Mouse (Mus musculus) G1E-ER4 (cell line): ENCODE results near the gene Nfatc2ip. TPM values are rescaled to one million over a fixed set of nuclear protein-coding genes. Genes with fewer than 3 reads are reported as not detected.

Experiments used
- GATA1 ChIP-seq: IDR thresholded peaks from one replicate; pipeline ENCODE4 v1.8.0; 2012; ENCODE audit warnings: low read length, inconsistent platforms
- polyA plus RNA-seq: library from polyadenylated mRNA; stranded (reverse); fragments of >175 nt; gene quantifications from 2 replicates; pipeline ENCODE4 v1.2.3, GENCODE M21; 2012

Nfatc2ip gene
- polyA plus RNA-seq, 1 experiment: 5.9 TPM

DNA sequence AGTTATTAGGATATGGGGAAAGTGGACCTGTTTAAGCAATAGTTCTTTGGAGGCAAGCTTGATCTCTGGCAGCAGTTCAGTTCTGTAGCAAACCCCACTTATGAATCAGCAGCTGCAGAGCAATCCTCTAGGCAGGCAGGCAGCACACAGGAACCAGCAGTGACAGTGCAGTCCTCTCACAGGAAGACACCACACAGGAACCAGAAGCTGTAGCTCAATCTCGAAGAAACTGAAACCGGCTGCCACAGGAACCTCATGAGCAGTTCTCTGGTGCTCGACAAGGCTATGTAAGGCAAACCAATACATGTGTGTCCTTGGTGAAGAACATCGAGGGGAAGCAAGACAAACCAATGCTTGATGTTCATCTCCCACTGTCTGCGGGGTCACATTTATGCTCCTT, 25.2 kb upstream of the Nfatc2ip start:
- no peak for TF ChIP-seq GATA1

DNA sequence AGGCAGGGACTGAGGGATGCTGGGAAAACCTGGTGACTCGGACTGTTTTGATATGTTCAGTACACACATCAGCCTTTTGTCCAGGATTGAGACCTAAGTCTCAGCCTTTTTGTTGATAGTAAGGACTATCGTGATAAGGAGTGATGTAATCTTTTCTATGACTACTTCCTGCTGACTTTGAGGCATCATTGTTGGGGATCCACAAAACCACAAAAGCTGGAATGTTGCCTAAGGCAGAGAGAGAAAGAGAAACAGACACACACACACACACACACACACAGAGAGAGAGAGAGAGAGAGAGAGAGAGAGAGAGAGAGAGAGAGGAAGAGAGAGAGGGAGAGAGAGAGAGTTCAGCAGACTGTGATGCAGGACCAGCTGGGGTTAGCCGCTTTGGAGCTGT, 22.0 kb upstream of the Nfatc2ip start:
- no peak for TF ChIP-seq GATA1

DNA sequence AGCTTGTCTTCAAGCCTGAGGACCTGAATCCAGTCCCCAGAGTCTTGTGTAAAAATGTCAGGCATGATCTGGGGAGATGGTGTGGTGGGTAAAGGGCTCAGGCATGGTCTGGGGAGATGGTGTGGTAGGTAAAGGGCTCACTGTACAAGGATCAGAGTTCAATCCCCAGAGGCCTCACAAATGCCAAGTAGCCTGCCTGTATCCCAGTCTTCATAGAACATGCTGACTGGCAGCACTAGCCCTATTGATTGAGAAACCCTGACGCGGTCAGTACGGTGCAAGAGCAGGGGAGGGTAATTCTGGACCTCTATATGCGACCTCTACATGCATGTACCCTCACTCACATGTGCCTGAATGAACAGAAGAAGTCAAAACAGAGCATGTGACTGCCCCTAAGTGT, 21.1 kb upstream of the Nfatc2ip start:
- TF ChIP-seq GATA1: no peak

DNA sequence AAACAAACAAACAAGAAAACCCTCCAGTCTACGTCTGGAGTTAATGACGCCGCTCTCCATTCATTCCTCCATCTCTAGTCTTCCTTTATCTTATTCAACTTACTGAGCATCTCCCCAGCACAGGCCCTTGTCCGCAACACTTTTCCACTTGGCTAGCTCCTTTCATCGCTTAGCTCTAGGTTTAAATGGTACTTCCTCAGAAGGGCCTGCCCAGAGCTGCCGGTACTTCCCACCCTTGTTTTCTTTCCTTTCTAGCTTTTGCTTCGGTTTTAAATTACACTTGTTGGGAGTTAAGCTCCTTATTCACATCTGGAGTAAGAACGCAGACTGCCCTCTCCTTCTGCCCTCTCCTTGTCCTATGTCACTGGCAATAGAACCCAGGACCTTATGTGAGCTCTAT, 20.5 kb upstream of the Nfatc2ip start:
- no peak for TF ChIP-seq GATA1

DNA sequence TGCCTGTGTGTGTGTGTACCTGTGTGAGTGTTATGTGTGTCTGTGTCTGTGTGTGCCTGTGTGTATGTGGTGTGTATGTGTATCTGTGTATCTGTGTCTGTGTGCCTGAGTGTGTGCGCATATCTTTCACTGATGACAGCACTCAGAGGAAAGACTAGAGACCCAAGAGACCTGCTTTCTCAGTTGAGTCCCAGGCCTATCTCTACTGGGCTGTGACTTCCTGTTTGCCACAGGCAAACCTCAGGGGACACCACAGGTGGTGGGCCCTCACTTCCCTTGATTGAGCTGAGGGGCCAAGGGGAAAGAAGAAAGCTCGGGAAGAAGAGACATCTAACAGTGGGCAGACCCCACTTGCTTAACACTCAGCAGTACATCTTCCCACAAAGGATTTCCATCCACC, 20.1 kb upstream of the Nfatc2ip start:
- TF ChIP-seq GATA1: no peak

DNA sequence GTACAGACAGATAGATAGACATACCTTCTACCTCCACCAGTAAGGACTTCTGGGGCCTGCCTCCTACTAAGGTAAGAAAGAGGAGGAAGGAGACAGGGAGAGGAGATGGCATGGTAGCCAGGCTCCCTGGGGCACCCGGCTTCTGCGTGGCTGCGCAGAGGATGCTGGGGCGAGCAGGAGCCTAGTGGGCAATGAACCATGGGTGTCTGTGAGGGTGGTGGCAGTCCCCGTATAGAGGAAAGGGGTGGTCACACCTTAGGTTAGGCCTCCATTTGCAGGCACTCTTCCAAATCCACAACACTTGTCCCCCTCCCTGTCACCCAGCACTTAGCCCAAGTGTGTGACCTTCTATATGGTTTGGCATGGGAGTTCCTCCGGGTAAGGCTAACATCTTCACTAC, 18.2 kb upstream of the Nfatc2ip start, which contains the start of gene Cd19:
Gene Cd19 (minus strand): TSS at position 165 of the 400 bp plus-strand sequence.
- no peak for TF ChIP-seq GATA1

DNA sequence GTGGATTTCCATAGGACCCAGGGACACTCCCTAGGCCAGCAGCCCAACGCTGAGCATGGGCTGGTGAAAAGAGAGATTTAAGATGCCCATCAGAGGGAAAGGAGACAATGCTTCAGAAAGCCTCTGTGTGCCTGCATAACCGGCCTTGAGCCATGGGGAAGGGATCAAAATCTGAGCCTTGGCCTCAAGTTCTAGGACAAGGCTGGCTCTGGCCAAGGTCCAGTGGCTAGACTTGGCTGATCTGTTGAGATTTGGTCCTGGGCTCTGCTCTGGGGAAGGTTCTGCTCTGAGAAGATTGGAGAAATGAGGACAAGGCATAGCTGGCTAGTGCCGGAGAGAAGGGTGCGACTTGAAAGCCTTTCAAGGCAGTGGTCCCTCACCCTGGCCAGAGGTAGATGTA, 14.5 kb upstream of the Nfatc2ip start:
- no peak for TF ChIP-seq GATA1

DNA sequence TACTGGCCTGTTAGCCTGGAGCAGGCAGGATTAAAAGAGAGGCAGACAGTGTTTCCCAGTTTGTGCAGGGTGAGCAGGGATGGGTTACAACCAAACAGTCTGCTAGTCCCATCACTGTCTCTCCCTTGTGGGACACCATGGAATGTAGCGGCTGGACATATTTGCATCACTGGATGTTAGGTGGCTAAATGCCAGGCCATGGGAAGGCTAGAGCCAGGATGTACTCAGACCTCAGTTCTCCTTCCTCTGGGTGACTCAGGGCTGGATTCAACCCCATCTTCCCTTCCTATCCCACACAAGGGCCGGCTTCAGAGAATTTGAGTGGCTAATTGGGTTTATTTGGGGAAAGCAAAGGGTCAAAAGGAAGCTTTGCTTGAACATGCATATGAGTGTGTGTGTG, 12.1 kb upstream of the Nfatc2ip start:
- TF ChIP-seq GATA1: no peak

DNA sequence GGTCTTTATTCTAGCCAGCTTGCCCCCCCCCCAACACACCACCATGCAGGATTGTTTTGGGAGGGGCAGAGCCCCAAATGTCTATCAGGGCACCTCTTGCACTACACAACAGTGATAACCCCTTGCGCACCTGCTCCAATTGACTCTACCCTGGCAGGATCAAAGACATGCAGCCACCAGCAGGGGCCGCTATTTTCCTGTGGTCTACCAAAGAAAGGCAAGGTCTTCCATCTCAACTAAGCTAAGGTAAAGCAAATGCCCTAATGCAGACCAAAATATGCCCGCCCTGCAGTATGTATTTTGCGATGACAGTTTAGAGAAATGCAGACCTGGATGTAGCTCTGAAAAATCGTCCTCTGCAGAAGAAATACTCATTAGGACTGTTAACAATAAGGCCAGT, 3.0 kb upstream of the Nfatc2ip start:
- no peak for TF ChIP-seq GATA1

DNA sequence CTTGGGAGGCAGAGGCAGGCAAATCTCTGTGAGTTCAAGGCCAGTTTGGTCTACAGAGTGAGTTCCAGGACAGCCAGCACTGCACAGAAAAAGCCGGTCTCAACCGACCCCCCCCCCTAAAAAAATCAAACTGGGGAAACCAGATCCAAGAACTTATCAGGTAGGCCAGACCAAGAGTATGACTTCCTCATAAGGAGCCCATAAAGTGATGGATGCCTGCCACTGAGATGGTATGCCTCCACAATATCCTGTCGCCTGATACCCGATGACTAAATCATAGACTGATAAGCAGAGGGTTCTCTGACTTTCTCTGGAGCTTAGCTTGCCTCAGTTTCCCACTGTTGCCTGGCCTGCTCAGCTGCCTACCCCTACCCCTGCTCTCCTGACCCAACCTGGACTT, 1.3 kb upstream of the Nfatc2ip start:
- no peak for TF ChIP-seq GATA1

DNA sequence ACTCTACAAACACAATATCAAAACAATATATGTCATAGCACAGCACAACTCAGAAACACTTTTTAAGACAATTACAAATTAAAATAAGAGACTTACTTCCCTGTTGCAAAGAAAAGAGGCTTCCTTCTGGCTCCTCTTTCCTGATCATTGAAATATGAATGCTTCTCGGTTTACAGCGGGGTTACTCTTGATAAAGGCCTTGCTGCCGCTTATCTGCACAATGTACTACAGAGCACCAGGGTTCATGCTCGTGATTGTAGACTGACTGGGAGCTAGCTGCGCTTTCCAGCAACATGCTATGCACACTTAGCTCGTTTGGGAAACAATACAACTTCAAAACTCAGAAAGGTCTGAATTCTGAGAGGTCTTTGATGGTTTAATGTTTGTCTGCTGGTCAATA, 684 bp upstream of the Nfatc2ip start:
- no peak for TF ChIP-seq GATA1

DNA sequence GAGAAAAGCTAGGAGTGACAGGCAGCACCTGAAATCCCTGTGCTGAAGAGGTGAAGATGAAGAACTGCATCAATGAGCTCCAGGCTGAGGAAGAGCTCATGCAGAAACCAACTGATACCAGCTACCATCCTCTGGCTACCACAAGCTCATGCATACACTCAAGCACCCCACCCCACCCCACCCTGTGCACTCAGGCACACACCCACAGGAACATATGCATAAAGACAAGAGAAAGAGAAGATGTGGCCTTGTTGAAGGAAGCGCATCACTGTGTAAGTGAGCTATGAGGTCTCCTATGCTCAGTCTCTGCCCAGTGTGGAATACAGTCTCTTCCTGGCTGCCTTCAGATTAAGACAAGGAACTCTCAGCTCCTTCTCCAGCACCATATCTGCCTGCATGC, 8.4 kb downstream of the Nfatc2ip start:
- TF ChIP-seq GATA1: no peak

DNA sequence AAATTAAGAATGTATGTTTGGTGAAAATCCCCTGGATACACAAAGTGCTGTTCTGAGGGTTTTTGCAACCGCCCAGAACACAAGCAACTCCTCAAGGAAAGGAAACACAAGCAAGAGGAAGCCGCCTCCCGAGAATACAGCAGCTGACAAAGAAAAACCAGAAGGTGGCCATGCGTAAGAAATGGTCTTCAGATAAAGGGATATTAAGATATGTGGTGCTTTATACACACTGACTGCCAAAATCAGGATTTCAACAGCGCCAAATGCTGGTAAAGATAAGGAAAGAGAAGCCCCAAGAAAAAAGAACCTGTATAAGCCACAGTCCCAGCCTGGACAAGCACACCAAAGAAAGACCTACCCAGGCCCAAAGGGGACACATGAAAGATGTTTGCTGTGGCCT, 13.0 kb downstream of the Nfatc2ip start:
- TF ChIP-seq GATA1: no peak

DNA sequence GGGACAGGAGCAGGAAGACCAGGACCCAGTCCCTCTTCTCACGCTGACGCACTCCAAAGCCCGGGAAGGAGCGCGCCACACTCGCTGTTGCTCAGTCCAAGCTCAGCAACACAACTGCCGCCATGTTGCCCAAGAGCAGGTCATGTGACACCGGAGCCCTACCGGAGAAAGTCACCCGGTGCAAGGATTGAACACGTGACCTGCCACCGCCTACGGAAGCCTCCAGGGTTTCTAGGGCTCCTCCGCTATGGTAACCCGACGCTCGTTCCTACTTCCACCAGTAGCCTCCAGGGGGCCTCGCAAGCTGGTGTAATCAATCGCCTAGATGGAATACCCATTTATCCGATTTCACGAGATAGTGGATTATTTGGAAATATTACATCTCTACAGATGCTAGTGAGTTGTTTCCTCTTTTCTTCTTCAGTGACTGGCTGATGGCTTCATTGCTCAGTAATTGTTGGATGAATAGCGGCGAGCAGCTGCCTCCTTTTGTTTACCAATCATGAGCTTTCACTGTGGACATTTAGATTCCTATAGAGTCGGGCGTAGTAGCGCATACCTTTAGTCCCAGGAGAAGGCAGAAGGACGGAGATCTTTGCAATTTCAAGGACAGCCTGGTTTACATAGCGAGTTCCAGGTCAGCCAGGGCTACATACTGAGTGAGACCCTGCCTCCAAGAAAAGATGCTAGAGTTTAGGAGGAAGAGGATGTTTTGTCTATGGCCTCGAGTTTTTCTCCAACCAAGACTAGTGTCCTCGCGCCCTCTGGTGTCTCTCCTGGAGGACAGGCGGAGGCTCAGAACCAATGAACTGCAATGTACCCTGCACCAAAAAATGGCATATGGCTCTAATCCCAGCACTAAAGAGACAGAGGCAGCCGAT, 19.0 kb downstream of the Nfatc2ip start, which contains the start of gene Spns1:
Gene Spns1 (minus strand): TSS at position 173 of the 881 bp plus-strand sequence.
- no peak for TF ChIP-seq GATA1

DNA sequence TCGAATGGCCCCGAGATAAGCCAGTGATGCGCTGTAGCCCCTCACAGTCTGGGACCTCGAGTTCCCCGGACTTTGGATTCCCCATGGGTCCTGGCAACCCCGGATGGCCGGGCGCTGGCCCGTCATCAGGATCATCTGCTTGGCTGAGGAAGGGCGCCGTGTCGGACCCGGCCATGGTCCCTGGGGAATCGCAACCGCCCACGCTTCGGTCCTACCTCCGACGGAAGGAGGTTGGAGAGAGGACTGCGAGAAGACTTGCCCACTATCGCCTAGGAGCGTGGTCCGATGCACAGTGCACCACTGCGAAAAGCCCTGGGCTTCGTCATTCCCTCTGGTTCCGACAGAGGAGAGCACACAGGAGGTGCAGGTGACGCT, 19.6 kb downstream of the Nfatc2ip start:
- no peak for TF ChIP-seq GATA1

DNA sequence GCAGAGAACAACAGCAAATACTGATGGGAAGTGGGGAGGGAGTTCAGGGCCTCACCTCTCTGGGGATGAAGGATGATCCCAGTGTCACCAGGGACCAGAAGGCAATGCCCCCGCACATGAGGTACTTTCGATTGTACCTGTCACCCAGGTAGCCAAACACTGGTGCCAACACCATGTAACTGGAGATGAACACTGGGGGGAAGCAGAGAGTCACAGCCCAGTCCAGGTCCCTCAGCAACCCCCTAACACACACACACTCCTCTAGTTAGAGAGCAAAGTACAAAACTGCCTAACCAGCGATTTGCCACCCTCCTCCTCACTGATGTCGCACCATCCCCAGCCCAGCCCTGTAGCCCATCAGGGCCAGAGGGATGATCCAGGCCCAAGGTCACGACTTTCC, 21.5 kb downstream of the Nfatc2ip start:
- no peak for TF ChIP-seq GATA1

DNA sequence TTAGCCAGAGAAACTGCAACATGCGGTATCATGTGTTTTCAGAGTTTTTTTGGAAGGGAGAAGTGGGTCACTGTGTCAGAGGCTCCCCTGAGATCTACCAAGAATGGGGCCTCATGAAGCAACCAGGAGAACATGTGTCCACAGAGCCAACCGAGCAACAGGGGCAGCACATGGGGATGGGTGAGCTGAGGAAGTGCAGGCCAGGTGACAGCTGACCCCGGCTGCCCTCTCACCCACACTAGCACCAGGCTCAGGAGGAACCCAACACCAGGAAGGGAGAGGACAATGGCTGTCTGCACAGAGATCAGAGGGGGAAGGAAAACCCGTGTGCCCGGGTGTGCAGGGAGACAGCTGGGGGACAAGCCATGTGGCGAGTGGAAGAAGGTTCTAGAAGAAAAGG, 22.0 kb downstream of the Nfatc2ip start:
- TF ChIP-seq GATA1: no peak
